Mouse (Mus musculus): ENCODE results near the gene Cdca3. TPM values are rescaled to one million over a fixed set of nuclear protein-coding genes. Genes with fewer than 3 reads are reported as not detected.
A peak's percentile ranks its signal among the peaks of the same experiment; 100 is the strongest.

Gene Cdca3
- polyA plus RNA-seq, 1 experiment from 2014 or later: 139 TPM

DNA sequence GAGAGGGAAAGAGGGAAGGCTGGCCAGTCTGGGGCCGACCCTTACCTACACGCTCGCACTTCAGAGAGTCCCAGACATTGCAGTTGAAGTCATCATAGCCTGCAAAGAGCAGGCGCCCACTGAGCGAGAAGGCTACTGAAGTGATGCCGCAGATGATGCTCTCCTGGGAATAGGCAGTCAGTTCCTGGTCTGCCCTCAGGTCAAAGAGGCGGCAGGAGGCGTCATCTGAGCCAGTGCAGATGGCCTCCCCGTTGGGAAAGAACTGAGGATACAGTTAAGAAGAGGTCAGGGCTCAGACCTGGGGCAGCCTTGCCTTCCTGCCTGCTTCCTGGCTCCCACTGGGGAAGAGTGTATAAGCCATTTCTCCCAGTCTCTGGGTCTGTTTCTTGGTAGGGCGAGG lies 6.2 kb downstream of the Cdca3 start:
- no peak for ATAC-seq
- 69% methylated on average over 10 of the region's 10 CpGs for WGBS
- H3K9ac ChIP-seq (ENCODE audit: low read length): no peak overlapping the region

DNA sequence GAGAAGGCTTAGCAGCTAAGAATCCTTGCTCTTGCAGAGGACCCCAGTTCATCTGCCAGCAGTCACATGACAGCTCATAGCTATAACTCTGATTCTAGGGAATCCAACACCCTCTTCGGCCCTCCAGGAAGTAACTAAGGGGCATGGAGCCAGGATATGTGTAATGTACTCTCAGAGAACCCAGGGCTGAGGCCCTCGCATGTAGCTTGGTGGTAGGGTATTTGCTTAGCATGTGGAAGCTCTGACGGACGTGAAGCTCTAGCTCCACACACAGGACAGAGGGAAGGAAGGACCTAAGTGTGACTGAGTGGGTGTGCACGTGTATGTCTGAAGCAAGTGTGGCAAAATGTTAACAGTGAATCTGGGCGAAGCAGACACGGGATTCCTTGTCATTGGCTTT lies 7.1 kb downstream of the Cdca3 start:
- H3K9me3 ChIP-seq (replicated peaks; ENCODE audit: control insufficient read depth, low read length): no peaks in the 10 kb centered on the region
- DNase-seq (ENCODE audit: low spot score) (no peak), ATAC-seq (no peak)
- no peak overlapping the region for H3K4me3 ChIP-seq (ENCODE audit: low read depth, low read length)
- H3K27me3 ChIP-seq (replicated peaks; ENCODE audit: control insufficient read depth, insufficient read depth, low read length): no peaks in the 10 kb centered on the region
- H3K4me2 ChIP-seq (ENCODE audit: low read length): no peak overlapping the region
- H3K36me3 ChIP-seq (ENCODE audit: control insufficient read depth, insufficient read depth, low read length): peaks cover 20% of the 10 kb centered on the region
- WGBS: 83% methylated on average over 7 of the region's 7 CpGs
- no peak overlapping the region for H3K27ac ChIP-seq (ENCODE audit: low read depth, low read length)
- no peak overlapping the region for H3K9ac ChIP-seq (ENCODE audit: low read length)
- H3K4me1 ChIP-seq (ENCODE audit: control insufficient read depth, insufficient read depth, low read length): no peaks in the 10 kb centered on the region

More for the DNA sequence above, 6.2 kb downstream of the Cdca3 start:
- Histone ChIP-seq H3K36me3 (ENCODE audit: control insufficient read depth, insufficient read depth, low read length) (peaks cover 17% of the 10 kb centered on the region), H3K27me3 (replicated peaks; ENCODE audit: control insufficient read depth, insufficient read depth, low read length) (no peaks in the 10 kb centered on the region), H3K4me3 (ENCODE audit: low read depth, low read length) (no peak overlapping the region), H3K27ac (ENCODE audit: low read depth, low read length) (no peak overlapping the region), H3K4me1 (ENCODE audit: control insufficient read depth, insufficient read depth, low read length) (peaks cover under 1% of the 10 kb centered on the region; the same call in 1 of the 2 replicates), H3K9me3 (replicated peaks; ENCODE audit: control insufficient read depth, low read length) (no peaks in the 10 kb centered on the region), H3K4me2 (ENCODE audit: low read length) (no peak overlapping the region)
- DNase-seq (ENCODE audit: low spot score): no peak

DNA sequence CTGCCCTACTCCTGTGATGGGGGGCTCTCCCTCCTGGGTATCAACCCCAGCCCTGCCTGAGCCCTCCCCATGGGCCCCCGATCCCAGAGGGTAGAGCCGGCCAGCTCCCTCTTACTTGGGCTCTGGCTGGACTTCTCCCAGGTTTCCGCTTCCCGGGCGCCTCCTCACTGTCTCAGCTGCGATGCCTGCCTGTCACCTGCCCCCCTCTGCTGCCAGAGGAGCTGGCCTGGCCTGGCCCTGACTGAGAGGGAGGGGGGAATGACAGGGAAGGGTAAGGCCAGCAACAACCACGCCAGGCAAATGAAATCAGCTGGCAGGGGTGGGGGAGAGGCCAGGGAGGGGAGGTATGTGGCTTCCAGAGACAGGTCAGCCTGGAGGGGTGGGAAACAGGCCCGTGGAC lies 10.5 kb downstream of the Cdca3 start:
- Histone ChIP-seq H3K27me3 (replicated peaks; ENCODE audit: control insufficient read depth, insufficient read depth, low read length) (no peaks in the 10 kb centered on the region), H3K4me1 (ENCODE audit: control insufficient read depth, insufficient read depth, low read length) (no peaks in the 10 kb centered on the region), H3K9me3 (replicated peaks; ENCODE audit: control insufficient read depth, low read length) (no peaks in the 10 kb centered on the region), H3K27ac (ENCODE audit: low read depth, low read length) (peak overlapping the region; percentile 24; the same call in 1 of the 2 replicates), H3K9ac (ENCODE audit: low read length) (peak overlapping the region; percentile 35; the same call in 1 of the 2 replicates), H3K4me3 (ENCODE audit: low read depth, low read length) (no peak overlapping the region), H3K4me2 (ENCODE audit: low read length) (no peak overlapping the region), H3K36me3 (ENCODE audit: control insufficient read depth, insufficient read depth, low read length) (peaks cover 11% of the 10 kb centered on the region; the same call in 1 of the 2 replicates)
- ATAC-seq: peak; percentile 21; the same call in 1 of the 2 replicates
- no peak for DNase-seq (ENCODE audit: low spot score)
- 15% methylated on average over 8 of the region's 8 CpGs for WGBS

DNA sequence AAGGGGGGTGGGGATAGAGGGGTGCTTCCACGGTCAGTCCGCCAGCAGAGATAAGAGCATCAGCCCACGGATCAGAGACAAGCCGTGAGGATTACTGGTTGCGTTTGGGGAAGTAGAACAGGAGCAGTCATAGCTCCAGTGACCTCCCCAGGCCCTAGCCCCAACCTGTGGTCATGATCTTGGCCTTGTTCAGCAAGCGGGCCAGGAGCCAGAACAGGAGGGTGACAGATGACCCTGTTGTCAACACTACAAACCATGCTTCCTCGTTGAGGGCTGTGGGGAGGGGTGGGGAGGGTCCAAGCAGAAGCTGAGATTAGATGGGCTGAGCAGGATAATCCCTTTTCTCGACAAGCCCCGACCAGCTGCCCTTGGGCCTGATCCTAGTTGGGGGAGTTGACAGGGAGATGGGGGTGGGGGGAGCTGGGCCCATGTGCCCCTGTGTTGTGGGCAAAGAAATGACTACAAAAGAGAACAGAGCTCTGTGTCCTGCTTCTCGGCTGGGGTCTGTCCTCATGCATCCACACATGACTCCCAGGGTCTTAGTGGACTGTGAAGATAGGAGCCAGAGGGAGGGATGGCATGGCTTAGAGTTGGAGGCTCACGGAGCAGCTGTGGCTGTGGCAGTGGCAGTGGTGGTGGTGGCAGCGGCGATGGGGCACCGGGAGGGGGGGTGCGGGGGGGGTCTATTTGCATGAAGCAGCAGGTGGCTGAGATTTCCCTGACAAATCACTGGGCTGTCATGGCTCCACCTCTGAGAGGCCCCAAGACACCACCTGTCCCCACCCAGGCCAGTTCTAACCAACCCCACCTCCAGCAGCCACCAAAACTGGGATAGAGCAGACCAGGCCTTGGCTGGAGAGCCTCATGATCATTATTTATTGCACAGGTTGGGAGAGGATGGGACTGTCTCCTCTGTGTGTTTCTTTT lies 11.2 kb downstream of the Cdca3 start, which contains the start of gene Gnb3:
Gene Gnb3 (minus strand): TSS at position 35 of the 927 bp plus-strand sequence.
- DNase-seq (ENCODE audit: low spot score) (no peak), ATAC-seq (peak; percentile 24; the same call in 1 of the 2 replicates)
- no peaks in the 10 kb centered on the region for H3K9me3 ChIP-seq (replicated peaks; ENCODE audit: control insufficient read depth, low read length)
- 34% methylated on average over 15 of the region's 15 CpGs for WGBS
- H3K27me3 ChIP-seq (replicated peaks; ENCODE audit: control insufficient read depth, insufficient read depth, low read length): no peaks in the 10 kb centered on the region
- H3K4me3 ChIP-seq (ENCODE audit: low read depth, low read length): no peak within 1 kb of the TSS
- peak within 1 kb of the TSS; percentile 35; the same call in 1 of the 2 replicates for H3K9ac ChIP-seq (ENCODE audit: low read length)
- peak within 1 kb of the TSS; percentile 24; the same call in 1 of the 2 replicates for H3K27ac ChIP-seq (ENCODE audit: low read depth, low read length)
- H3K36me3 ChIP-seq (ENCODE audit: control insufficient read depth, insufficient read depth, low read length): peaks cover 11% of the 10 kb centered on the region; the same call in 1 of the 2 replicates
- no peaks in the 10 kb centered on the region for H3K4me1 ChIP-seq (ENCODE audit: control insufficient read depth, insufficient read depth, low read length)
- no peak within 1 kb of the TSS for H3K4me2 ChIP-seq (ENCODE audit: low read length)

DNA sequence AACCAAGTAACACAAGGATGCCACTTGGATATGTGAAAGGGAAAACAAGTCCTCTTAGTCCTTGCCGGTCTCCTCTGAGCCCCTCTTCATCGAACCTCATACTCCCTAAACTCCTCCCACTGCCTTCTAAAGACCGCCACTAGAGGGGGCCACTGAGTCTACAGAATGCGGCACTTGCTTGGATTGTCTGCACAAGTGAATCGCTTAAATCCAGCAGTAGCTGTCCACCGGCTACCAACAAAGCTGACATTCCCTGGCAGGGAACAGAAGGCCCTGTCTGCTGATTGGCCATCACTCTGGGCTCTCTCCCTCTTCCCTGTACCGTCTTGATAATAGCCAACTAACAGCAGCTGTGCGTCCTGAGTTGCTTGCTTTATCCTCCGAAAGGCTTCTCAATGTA lies 18.0 kb downstream of the Cdca3 start:
- Histone ChIP-seq H3K27me3 (replicated peaks; ENCODE audit: control insufficient read depth, insufficient read depth, low read length) (no peaks in the 10 kb centered on the region), H3K4me2 (ENCODE audit: low read length) (0 out of 2 replicates have a peak overlapping the region, but pooled peaks have one; percentile 15), H3K36me3 (ENCODE audit: control insufficient read depth, insufficient read depth, low read length) (peaks cover 18% of the 10 kb centered on the region), H3K9ac (ENCODE audit: low read length) (no peak overlapping the region), H3K4me1 (ENCODE audit: control insufficient read depth, insufficient read depth, low read length) (no peaks in the 10 kb centered on the region), H3K27ac (ENCODE audit: low read depth, low read length) (peak overlapping the region; percentile 52; the same call in 1 of the 2 replicates), H3K4me3 (ENCODE audit: low read depth, low read length) (no peak overlapping the region), H3K9me3 (replicated peaks; ENCODE audit: control insufficient read depth, low read length) (no peaks in the 10 kb centered on the region)
- DNase-seq (ENCODE audit: low spot score) (peak; percentile 97), ATAC-seq (peak; percentile 92)
- WGBS: 7% methylated on average over 9 of the region's 9 CpGs

DNA sequence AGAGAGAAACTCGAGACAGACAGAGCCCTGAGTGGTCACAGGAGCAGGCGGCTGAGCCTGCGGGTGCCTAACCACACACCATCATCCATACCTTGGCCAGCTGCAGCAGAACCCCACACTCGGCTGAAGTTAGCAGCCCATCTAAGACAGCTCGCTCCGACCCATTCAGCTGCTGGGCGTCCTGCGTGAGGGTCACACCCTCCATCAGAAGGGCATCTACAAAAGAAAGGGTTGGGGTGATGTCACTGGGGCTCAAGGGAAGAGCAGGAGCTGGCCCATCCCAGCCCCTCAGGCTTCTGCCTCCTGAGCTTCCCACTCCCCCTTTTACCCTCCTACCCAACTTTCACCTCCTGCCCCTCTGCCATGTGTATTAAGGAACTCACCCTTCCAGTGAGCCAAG lies 21.2 kb downstream of the Cdca3 start:
- H3K4me2 ChIP-seq (ENCODE audit: low read length): no peak overlapping the region
- no peaks in the 10 kb centered on the region for H3K27me3 ChIP-seq (replicated peaks; ENCODE audit: control insufficient read depth, insufficient read depth, low read length)
- WGBS: 54% methylated on average over 8 of the region's 8 CpGs
- H3K4me3 ChIP-seq (ENCODE audit: low read depth, low read length): no peak overlapping the region
- DNase-seq (ENCODE audit: low spot score): no peak
- no peak overlapping the region for H3K27ac ChIP-seq (ENCODE audit: low read depth, low read length)
- no peak for ATAC-seq
- peaks cover 33% of the 10 kb centered on the region for H3K36me3 ChIP-seq (ENCODE audit: control insufficient read depth, insufficient read depth, low read length)
- H3K4me1 ChIP-seq (ENCODE audit: control insufficient read depth, insufficient read depth, low read length): no peaks in the 10 kb centered on the region
- no peak overlapping the region for H3K9ac ChIP-seq (ENCODE audit: low read length)
- H3K9me3 ChIP-seq (replicated peaks; ENCODE audit: control insufficient read depth, low read length): no peaks in the 10 kb centered on the region

DNA sequence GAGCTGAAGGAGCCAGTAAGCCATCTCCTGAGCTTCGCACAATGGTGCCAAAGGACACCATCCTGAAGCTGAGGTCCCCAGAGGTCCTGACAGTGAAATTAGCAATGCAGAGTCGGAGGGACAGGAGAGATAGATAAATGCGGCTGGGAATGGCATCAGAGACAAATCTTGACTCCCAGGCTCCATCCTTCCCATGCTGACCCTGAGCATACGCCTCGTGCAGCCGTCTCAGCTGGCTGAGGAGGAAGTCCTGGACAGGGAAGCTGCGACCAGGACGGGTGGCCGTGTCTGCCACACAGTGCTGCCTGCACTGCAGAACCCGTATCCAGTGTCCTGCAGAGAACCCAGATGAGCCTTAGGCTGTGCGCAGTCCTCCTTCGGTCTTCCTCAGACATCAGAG lies 25.3 kb downstream of the Cdca3 start:
- no peaks in the 10 kb centered on the region for H3K9me3 ChIP-seq (replicated peaks; ENCODE audit: control insufficient read depth, low read length)
- H3K9ac ChIP-seq (ENCODE audit: low read length): no peak overlapping the region
- 79% methylated on average over 12 of the region's 12 CpGs for WGBS
- peaks cover 34% of the 10 kb centered on the region for H3K36me3 ChIP-seq (ENCODE audit: control insufficient read depth, insufficient read depth, low read length)
- no peak overlapping the region for H3K27ac ChIP-seq (ENCODE audit: low read depth, low read length)
- H3K4me3 ChIP-seq (ENCODE audit: low read depth, low read length): no peak overlapping the region
- no peaks in the 10 kb centered on the region for H3K27me3 ChIP-seq (replicated peaks; ENCODE audit: control insufficient read depth, insufficient read depth, low read length)
- no peak for ATAC-seq
- H3K4me1 ChIP-seq (ENCODE audit: control insufficient read depth, insufficient read depth, low read length): peaks cover 15% of the 10 kb centered on the region
- DNase-seq (ENCODE audit: low spot score): no peak
- H3K4me2 ChIP-seq (ENCODE audit: low read length): no peak overlapping the region

DNA sequence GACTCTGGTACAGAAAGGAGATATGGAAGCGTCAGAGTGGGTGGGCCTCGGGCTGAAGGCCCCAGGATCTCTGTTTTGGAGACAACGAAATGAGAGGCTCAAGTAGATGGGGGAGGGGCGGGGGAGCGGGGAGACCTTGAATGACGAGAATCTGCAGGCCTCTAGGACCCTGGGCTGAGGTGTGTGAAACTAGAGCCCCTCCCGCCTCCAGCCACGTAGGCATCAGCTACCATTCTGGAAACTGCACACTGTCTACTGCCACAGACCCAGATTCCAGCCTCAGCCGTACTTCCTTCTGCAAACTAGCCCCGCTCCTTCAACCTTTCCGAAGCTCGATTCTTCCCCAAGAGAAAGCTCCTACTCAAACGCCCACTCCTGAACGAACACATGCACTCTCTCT lies 27.0 kb downstream of the Cdca3 start:
- peaks cover 20% of the 10 kb centered on the region for H3K4me1 ChIP-seq (ENCODE audit: control insufficient read depth, insufficient read depth, low read length)
- H3K27ac ChIP-seq (ENCODE audit: low read depth, low read length): peak overlapping the region; percentile 98
- H3K9me3 ChIP-seq (replicated peaks; ENCODE audit: control insufficient read depth, low read length): no peaks in the 10 kb centered on the region
- peak overlapping the region; percentile 93 for H3K9ac ChIP-seq (ENCODE audit: low read length)
- peak overlapping the region; percentile 75 for H3K4me3 ChIP-seq (ENCODE audit: low read depth, low read length)
- peaks cover 34% of the 10 kb centered on the region for H3K36me3 ChIP-seq (ENCODE audit: control insufficient read depth, insufficient read depth, low read length)
- H3K27me3 ChIP-seq (replicated peaks; ENCODE audit: control insufficient read depth, insufficient read depth, low read length): no peaks in the 10 kb centered on the region
- DNase-seq (ENCODE audit: low spot score) (peak; percentile 74), ATAC-seq (peak; percentile 55)
- 3% methylated on average over 14 of the region's 14 CpGs for WGBS
- H3K4me2 ChIP-seq (ENCODE audit: low read length): peak overlapping the region; percentile 78

Measured in forebrain, embryonic 14.5 days (tissue).